Mouse (Mus musculus) heart, embryonic 14.5 days (tissue): ENCODE measurements around the gene Gm49721. TPM values are rescaled to one million over a fixed set of nuclear protein-coding genes. Genes with fewer than 3 reads are reported as not detected.
"Not testable (repeated sequence)": the region's sequence is repeated elsewhere in the genome, so short reads cannot be mapped to it uniquely, and the experiment has no call there.

Experiments
- ATAC-seq: fragments of 200-750 bp; cut with Nextera tagmentation; 2 replicates; pipeline ENCODE4 v1.8.0; 2017; ENCODE audit warnings: low read depth, moderate TSS enrichment; ENCODE audit not compliant: insufficient number of reproducible peaks, insufficient read depth, low FRiP score
- H3K27ac ChIP-seq, 2 experiments: fragments of 200-500 bp in 1 of 2; fragments of 300-500 bp in 1 of 2; sonication (generic) in 1 of 2; replicated peaks in 1 of 2; 2 replicates each; pipeline ENCODE4 v1.5.1; 2012 to 2014; ENCODE audit warnings: low read depth in 2 of 2, low read length in 2 of 2, control low read depth in 1 of 2, mild to moderate bottlenecking in 1 of 2, mixed read lengths in 1 of 2; ENCODE audit not compliant: control insufficient read depth in 1 of 2, insufficient read depth in 1 of 2
- H3K27me3 ChIP-seq: fragments of 300-500 bp; sonication (generic); 2 replicates; pipeline ENCODE4 v1.6.1; 2014; ENCODE audit warnings: mild to moderate bottlenecking, low read length, control low read depth; ENCODE audit not compliant: control insufficient read depth, insufficient read depth
- H3K36me3 ChIP-seq: fragments of 300-500 bp; sonication (generic); 2 replicates; pipeline ENCODE4 v1.6.1; 2014; ENCODE audit warnings: mild to moderate bottlenecking, control low read depth, low read length, mixed read lengths; ENCODE audit not compliant: control insufficient read depth, insufficient read depth
- H3K4me1 ChIP-seq, 2 experiments: fragments of 200-500 bp in 1 of 2; fragments of 300-500 bp in 1 of 2; sonication (generic) in 1 of 2; 2 replicates each; pipeline ENCODE4 v1.6.1; 2012 to 2014; ENCODE audit warnings: low read length in 2 of 2, control low read depth in 1 of 2, mixed read lengths in 1 of 2; ENCODE audit not compliant: control insufficient read depth in 2 of 2, insufficient read depth in 2 of 2
- H3K4me2 ChIP-seq: fragments of 300-500 bp; sonication (generic); 2 replicates; pipeline ENCODE4 v1.6.1; 2014; ENCODE audit warnings: mild to moderate bottlenecking, low read length
- H3K4me3 ChIP-seq, 2 experiments: fragments of 200-500 bp in 1 of 2; fragments of 300-500 bp in 1 of 2; sonication (generic) in 1 of 2; 2 replicates each; pipeline ENCODE4 v1.5.1; 2012 to 2014; ENCODE audit warnings: low read length in 2 of 2, mild to moderate bottlenecking in 2 of 2, control low read depth in 1 of 2, low read depth in 1 of 2, moderate library complexity in 1 of 2; ENCODE audit not compliant: control insufficient read depth in 1 of 2, insufficient read depth in 1 of 2
- H3K9ac ChIP-seq: fragments of 300-500 bp; sonication (generic); 2 replicates; pipeline ENCODE4 v1.6.1; 2014; ENCODE audit warnings: mild to moderate bottlenecking, low read length
- H3K9me3 ChIP-seq: fragments of 300-500 bp; sonication (generic); 2 replicates; pipeline ENCODE4 v1.6.1; 2016; ENCODE audit warnings: low read length, control low read depth; ENCODE audit not compliant: control insufficient read depth
- WGBS: fragments of 180-500 bp; shearing (Covaris S2); extraction: QIAGEN DNeasy Blood & Tissue Kit; methylation state at CpG from one replicate; pipeline ENCODE4 v1.1.7; 2014; 5-methylcytosine and 5-hydroxymethylcytosine counted together
- polyA plus RNA-seq: library from polyadenylated mRNA; unstranded; fragments of >200 nt; fragmentation: Nextera tagmentation; extraction: Ambion mirVana; gene quantifications from 2 replicates; pipeline ENCODE4 v1.2.1, GENCODE M21; 2014

The Gm49721 gene
- polyA plus RNA-seq, 1 experiment from 2014 or later = not detected

DNA sequence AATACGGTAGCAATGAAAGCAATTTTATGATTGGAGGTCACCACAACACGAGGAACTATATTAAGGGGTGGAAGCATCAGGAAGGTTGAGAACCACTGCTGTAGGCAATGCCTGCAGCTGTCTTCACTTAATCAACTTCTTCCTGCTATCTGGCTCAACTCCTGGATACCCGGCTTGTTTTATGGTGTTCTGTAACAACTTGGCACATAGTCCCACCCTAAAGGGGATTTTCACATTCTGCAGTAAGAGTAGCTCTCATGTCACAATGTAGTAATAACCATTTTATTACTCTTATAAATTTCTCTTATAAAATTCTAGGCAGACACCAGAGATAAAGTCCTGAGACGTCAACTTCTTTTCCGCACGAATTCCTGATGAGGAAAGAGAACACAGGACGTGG is 30.7 kb downstream of the Gm49721 start:
- H3K4me2 ChIP-seq, H3K36me3 ChIP-seq, H3K27ac ChIP-seq, H3K4me3 ChIP-seq, H3K9ac ChIP-seq, H3K9me3 ChIP-seq, ATAC-seq, H3K27me3 ChIP-seq, H3K4me1 ChIP-seq: not testable (repeated sequence)
- no CpG with 5 or more reads among the region's 7 CpGs for WGBS

DNA sequence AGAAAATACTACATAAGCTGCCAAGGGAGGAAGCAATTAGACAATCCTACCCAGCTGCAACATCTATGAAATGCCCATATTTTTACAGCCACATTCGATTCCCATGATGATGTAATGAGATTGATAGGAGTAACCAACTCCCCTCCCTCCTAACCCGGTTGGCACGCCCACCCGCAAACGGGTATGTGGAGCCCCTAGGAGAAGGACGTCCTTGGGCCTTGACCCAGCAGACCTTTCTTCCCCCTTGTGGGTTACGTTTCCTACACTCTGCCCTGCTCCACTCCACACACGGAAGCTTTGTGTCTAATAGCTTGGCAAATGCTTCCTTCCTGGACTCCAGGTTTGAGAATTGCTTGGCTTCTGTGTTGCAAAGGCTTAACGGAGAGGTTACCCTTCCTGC is 31.2 kb downstream of the Gm49721 start:
- not testable (repeated sequence) for H3K27ac ChIP-seq, ATAC-seq, H3K4me2 ChIP-seq, H3K4me3 ChIP-seq, H3K9ac ChIP-seq, H3K36me3 ChIP-seq, H3K4me1 ChIP-seq, H3K27me3 ChIP-seq, H3K9me3 ChIP-seq
- WGBS = 52% methylated on average over 4 of the region's 9 CpGs

DNA sequence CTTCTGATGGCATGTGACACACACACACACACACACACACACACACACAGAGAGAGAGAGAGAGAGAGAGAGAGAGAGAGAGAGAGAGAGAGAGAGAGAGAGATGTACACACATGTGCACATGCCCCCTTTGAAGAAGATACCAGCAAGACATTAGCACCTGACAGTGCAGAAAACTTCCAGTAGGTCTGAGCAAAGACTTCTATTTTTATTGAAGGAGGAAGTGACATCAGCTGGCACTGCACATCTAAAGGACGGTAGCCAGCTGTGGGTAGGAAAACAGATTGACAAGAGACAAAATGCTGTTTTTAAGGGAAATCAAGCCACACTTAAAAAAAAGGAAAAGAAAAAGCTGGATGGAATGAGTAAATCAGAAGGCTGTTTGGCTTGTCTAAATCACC is 35.5 kb downstream of the Gm49721 start:
- no CpG with 5 or more reads among the region's 1 CpGs for WGBS
- not testable (repeated sequence) for ATAC-seq, H3K27ac ChIP-seq, H3K27me3 ChIP-seq, H3K36me3 ChIP-seq, H3K9ac ChIP-seq, H3K4me3 ChIP-seq, H3K4me2 ChIP-seq, H3K9me3 ChIP-seq, H3K4me1 ChIP-seq

DNA sequence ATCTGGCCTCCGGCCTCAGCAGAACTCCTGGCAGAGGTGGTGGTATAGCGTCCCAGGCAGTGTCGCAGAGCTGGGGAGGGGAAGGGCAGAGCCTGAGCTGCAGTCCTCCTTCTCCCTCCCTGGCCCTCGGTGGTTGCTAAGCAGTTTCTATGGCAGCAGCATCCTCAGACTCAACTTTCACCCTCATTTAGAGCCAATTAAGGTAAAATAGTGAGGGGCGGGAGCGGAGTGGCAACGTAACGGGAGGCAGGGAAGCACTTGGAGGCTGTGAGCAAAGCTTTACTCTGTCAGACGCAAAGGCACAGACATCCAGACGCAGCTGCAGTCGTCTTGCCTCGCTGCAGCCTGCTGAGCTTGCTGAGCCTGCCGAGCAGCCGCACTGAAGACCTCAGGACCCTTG is 46.6 kb downstream of the Gm49721 start, which contains the start of gene Gm1604a:
Gene Gm1604a (plus strand): TSS at position 312 of the 400 bp plus-strand sequence.
- WGBS = 38% methylated on average over 4 of the region's 14 CpGs
- not testable (repeated sequence) for H3K4me2 ChIP-seq, H3K27ac ChIP-seq, H3K9ac ChIP-seq, H3K36me3 ChIP-seq, H3K27me3 ChIP-seq, ATAC-seq, H3K4me1 ChIP-seq, H3K9me3 ChIP-seq, H3K4me3 ChIP-seq

DNA sequence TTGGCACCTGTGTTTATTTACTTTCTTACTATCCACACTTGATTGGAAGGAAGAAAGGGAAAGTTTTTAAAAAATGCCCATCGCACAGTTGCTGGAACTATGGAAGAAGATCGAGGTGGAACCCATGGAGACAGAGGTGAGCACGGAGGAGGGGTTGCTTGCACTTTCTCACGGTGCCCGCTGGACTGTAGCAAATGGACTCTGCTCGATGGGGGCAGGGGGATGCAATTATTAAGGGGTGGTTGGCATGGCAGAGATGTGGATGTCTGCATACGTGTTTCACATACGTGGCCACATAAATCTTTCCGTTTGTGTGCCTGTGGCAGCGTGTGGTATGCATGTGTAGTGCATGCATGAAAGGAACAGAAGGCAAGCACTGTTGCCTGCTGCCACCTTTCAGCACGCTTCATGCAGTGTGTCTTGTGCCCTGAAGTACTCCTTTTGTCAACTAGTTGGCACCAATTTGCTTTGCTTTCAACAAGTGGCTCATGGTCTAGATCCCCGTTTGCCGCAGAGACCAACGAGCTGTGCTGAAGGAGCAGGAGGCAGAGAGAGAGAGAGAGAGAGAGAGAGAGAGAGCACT is 47.2 kb downstream of the Gm49721 start:
- not testable (repeated sequence) for ATAC-seq, H3K9ac ChIP-seq, H3K9me3 ChIP-seq, H3K27ac ChIP-seq, H3K4me1 ChIP-seq, H3K27me3 ChIP-seq, H3K4me3 ChIP-seq, H3K4me2 ChIP-seq, H3K36me3 ChIP-seq
- 39% methylated on average over 3 of the region's 14 CpGs for WGBS

DNA sequence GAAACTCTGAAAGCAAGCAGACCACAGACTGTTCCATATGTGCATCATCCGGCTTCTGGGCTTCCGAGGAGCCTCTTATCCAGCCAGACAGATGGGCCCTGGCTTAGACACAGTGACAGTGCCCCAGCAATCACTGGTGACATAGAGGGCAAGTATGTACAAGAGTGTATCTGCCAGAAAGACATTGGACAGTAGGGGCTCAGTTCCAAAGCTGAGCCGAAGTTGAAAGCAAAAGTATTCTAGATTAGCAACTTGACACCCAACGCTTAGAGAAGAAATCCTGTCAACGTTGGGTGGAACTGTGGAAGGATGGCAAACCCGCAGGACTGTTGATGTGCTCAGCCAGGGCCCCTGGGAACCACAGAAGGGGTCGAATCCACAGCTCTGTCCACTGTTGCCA is 51.5 kb downstream of the Gm49721 start:
- not testable (repeated sequence) for H3K27me3 ChIP-seq, H3K4me1 ChIP-seq, H3K27ac ChIP-seq, H3K9me3 ChIP-seq, ATAC-seq, H3K4me3 ChIP-seq, H3K4me2 ChIP-seq, H3K36me3 ChIP-seq, H3K9ac ChIP-seq
- 32% methylated on average over 5 of the region's 7 CpGs for WGBS

GRCm38 (mm10) chr17:7030622-7031174 is 52.0 kb downstream of the Gm49721 start:
- not testable (repeated sequence) for H3K27ac ChIP-seq, H3K9me3 ChIP-seq
- WGBS = 62% methylated on average over 3 of the region's 6 CpGs

More at GRCm38 (mm10) chr17:7030622-7031174, 52.0 kb downstream of the Gm49721 start:
- H3K27me3 ChIP-seq, ATAC-seq, H3K4me1 ChIP-seq, H3K4me2 ChIP-seq, H3K36me3 ChIP-seq, H3K4me3 ChIP-seq, H3K9ac ChIP-seq: not testable (repeated sequence)
